Mouse (Mus musculus): ENCODE data around the gene D230025D16Rik.

- TF ChIP-seq CTCF (IDR thresholded peaks at IDR 0.05; ENCODE audit: low read depth, low read length) (no peak), POLR2A (IDR thresholded peaks at IDR 0.05; ENCODE audit: extremely low read depth, insufficient read depth, low read length) (no peak)
These were observed 51.6 kb downstream of the D230025D16Rik start for GRCm38 (mm10) chr8:105276292-105277120.
